In the genomic region with DNA sequence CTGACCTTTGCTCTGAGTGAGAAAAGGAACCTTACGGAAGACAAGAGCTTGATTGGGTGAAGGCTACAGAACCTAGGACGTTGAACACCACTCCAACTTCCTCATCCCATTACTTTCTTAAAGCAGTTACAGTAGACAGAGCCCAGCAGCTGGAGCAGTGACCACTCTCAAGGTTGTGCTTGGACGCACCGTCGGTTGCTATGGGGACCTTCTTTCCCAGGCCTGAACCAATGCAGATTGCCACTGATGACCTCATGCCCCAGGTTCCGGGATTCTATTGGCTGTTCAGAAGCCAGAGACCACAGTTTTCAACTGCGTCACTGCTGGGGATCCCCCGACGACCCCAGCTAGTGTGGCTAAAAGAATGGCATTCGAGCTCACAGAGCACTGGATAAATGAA, we compare ENCODE assay signal across 13 mouse cellular contexts. TPM values are rescaled to one million over a fixed set of nuclear protein-coding genes. Genes with fewer than 3 reads are reported as not detected.
DNase-seq lines count a peak whose midpoint lies in the region; ATAC-seq and TF ChIP-seq lines count a peak whose summit lies in the region.
"Had no signal": no experiment of that assay in that cellular context is flagged by ENCODE, and none has a peak within 500 bp of the region (broad histone marks: within the 10 kb centered on the region; RNA-seq: fewer than 3 reads in every experiment).

No protein-coding gene starts in this region.

- H3K4me3 ChIP-seq in kidney, embryonic 15.5 days (replicated peaks) = no peak overlapping the region
- no peak overlapping the region for H3K4me3 ChIP-seq in kidney, adult 2 months (ENCODE audit: insufficient read depth, low read depth, low read length)
- no peak overlapping the region for H3K4me3 ChIP-seq in embryonic facial prominence, embryonic 11.5 days (ENCODE audit: low read depth, low read length)
- no peak overlapping the region for H3K4me3 ChIP-seq in liver, embryonic 11.5 days (ENCODE audit: low read depth, low read length)
- H3K4me3 ChIP-seq: embryonic facial prominence, embryonic 13.5 days; heart, embryonic 12.5 days had no signal

- no peak for TF ChIP-seq POLR2A in kidney, adult 2 months (IDR thresholded peaks at IDR 0.05; ENCODE audit: low read depth, low read length)

- 0 out of 2 replicates have a peak, but pooled peaks have one; percentile 33 for ATAC-seq in kidney, embryonic 15.5 days (replicated peaks; ENCODE audit: low FRiP score)
- ATAC-seq in embryonic facial prominence, embryonic 11.5 days (replicated peaks; ENCODE audit: insufficient number of reproducible peaks, low FRiP score, low TSS enrichment, low read depth) = no peak
- no peak for ATAC-seq in megakaryocyte, adult 5-6 weeks (ENCODE audit: poor library complexity, severe bottlenecking)
- ATAC-seq in liver, embryonic 11.5 days (replicated peaks; ENCODE audit: low FRiP score) = no peak

- WGBS in kidney, embryonic 15.5 days = 22% methylated on average over 10 of the region's 10 CpGs
- WGBS in kidney, adult 2 months = 43% methylated on average over 10 of the region's 10 CpGs
- WGBS in embryonic facial prominence, embryonic 11.5 days = 22% methylated on average over 10 of the region's 10 CpGs
- 22% methylated on average over 10 of the region's 10 CpGs for WGBS in liver, embryonic 11.5 days

- H3K4me2 ChIP-seq in kidney, embryonic 15.5 days = no peak overlapping the region
- no peak overlapping the region for H3K4me2 ChIP-seq in embryonic facial prominence, embryonic 11.5 days (ENCODE audit: low read depth, low read length)
- H3K4me2 ChIP-seq in liver, embryonic 11.5 days = no peak overlapping the region
- H3K4me2 ChIP-seq: embryonic facial prominence, embryonic 13.5 days; heart, embryonic 12.5 days had no signal

- no peak for DNase-seq in kidney, adult 2 months
- DNase-seq in adrenal gland, adult 8-10 months = peak; percentile 55
- peak; percentile 51 for DNase-seq in embryonic facial prominence, embryonic 11.5 days (ENCODE audit: low spot score)
- peak; percentile 75 for DNase-seq in mesoderm, embryonic 11.5 days (ENCODE audit: low read depth, low spot score)
- DNase-seq in layer of hippocampus, adult 9-11 months = no peak
- no peak for DNase-seq in liver, embryonic 11.5 days (ENCODE audit: low spot score)
- DNase-seq: kidney, postnatal 25 days had no signal

- H3K9ac ChIP-seq in kidney, embryonic 15.5 days = no peak overlapping the region
- H3K9ac ChIP-seq in embryonic facial prominence, embryonic 11.5 days (replicated peaks; ENCODE audit: low read length) = no peak overlapping the region
- H3K9ac ChIP-seq in liver, embryonic 11.5 days (ENCODE audit: low read depth, low read length) = no peak overlapping the region
- H3K9ac ChIP-seq: embryonic facial prominence, embryonic 13.5 days; heart, embryonic 12.5 days; liver, embryonic 14.5 days had no signal

- no peak for TF ChIP-seq CTCF in kidney, adult 2 months (conservative IDR thresholded peaks at IDR 0.05; ENCODE audit: insufficient read depth, insufficient read length, low read depth, low read length)

- H3K27me3 ChIP-seq in kidney, embryonic 15.5 days = 0 out of 2 replicates have a peak, but pooled peaks cover 4% of the 10 kb centered on the region
- H3K27me3 ChIP-seq in kidney, adult 2 months (replicated peaks; ENCODE audit: control insufficient read depth, insufficient read depth, low read length) = no peaks in the 10 kb centered on the region
- H3K27me3 ChIP-seq in embryonic facial prominence, embryonic 11.5 days (ENCODE audit: control insufficient read depth, insufficient read depth, low read length) = no peaks in the 10 kb centered on the region
- H3K27me3 ChIP-seq in liver, embryonic 11.5 days (replicated peaks; ENCODE audit: control insufficient read depth, insufficient read depth, low read length) = peaks cover 39% of the 10 kb centered on the region

- H3K27ac ChIP-seq in kidney, embryonic 15.5 days = no peak overlapping the region
- H3K27ac ChIP-seq in kidney, adult 2 months (ENCODE audit: insufficient read depth, low read depth, low read length) = no peak overlapping the region
- no peak overlapping the region for H3K27ac ChIP-seq in embryonic facial prominence, embryonic 11.5 days (replicated peaks; ENCODE audit: low read depth, low read length)
- no peak overlapping the region for H3K27ac ChIP-seq in liver, embryonic 11.5 days (ENCODE audit: low read depth, low read length)
- H3K27ac ChIP-seq: embryonic facial prominence, embryonic 13.5 days; liver, embryonic 14.5 days had no signal

- H3K4me1 ChIP-seq in kidney, embryonic 15.5 days = peaks cover 62% of the 10 kb centered on the region
- H3K4me1 ChIP-seq in kidney, adult 2 months (ENCODE audit: control insufficient read depth, insufficient read depth, low read length) = no peaks in the 10 kb centered on the region
- peaks cover 6% of the 10 kb centered on the region for H3K4me1 ChIP-seq in embryonic facial prominence, embryonic 11.5 days (ENCODE audit: control insufficient read depth, insufficient read depth, low read length)
- no peaks in the 10 kb centered on the region for H3K4me1 ChIP-seq in liver, embryonic 11.5 days (replicated peaks; ENCODE audit: control insufficient read depth, insufficient read depth, low read length)

- peaks cover 30% of the 10 kb centered on the region for H3K36me3 ChIP-seq in kidney, embryonic 15.5 days
- no peaks in the 10 kb centered on the region for H3K36me3 ChIP-seq in kidney, adult 2 months (ENCODE audit: control insufficient read depth, insufficient read depth, low read length)
- peaks cover 11% of the 10 kb centered on the region for H3K36me3 ChIP-seq in embryonic facial prominence, embryonic 11.5 days (replicated peaks; ENCODE audit: control insufficient read depth, insufficient read depth, low read depth, low read length)
- H3K36me3 ChIP-seq in liver, embryonic 11.5 days (ENCODE audit: control insufficient read depth, insufficient read depth, low read length) = peaks cover 6% of the 10 kb centered on the region; the same call in 1 of the 2 replicates

- H3K9me3 ChIP-seq in kidney, embryonic 15.5 days (replicated peaks) = no peaks in the 10 kb centered on the region
- H3K9me3 ChIP-seq in embryonic facial prominence, embryonic 11.5 days (replicated peaks; ENCODE audit: control insufficient read depth, low read length) = no peaks in the 10 kb centered on the region
- no peaks in the 10 kb centered on the region for H3K9me3 ChIP-seq in liver, embryonic 11.5 days (ENCODE audit: control insufficient read depth, low read length)
- H3K9me3 ChIP-seq: embryonic facial prominence, embryonic 13.5 days; heart, embryonic 12.5 days had no signal

RNA-seq across cellular contexts. Expression of a gene that starts 6.9 kb away (rescaled TPM):
- polyA plus RNA-seq in kidney, embryonic 15.5 days (2015; fragmentation: Nextera tagmentation; extraction: Ambion mirVana) = 29.8 and 31.5 TPM in 2 replicates
- 8.2 and 10.4 TPM in 2 replicates for polyA plus RNA-seq in kidney, adult 2 months (2012; rRNA removed)
- total RNA-seq in adrenal gland, adult 8-10 months (2022) = 1 to 10 TPM; 1.1 to 3.5 (median 1.9) TPM
- 39.1 and 39.5 TPM in 2 replicates for polyA plus RNA-seq in embryonic facial prominence, embryonic 11.5 days (2014; fragmentation: Nextera tagmentation; extraction: Ambion mirVana)
- 0.16 and 0.33 TPM in 2 replicates for total RNA-seq in megakaryocyte, adult 5-6 weeks (2015)
- total RNA-seq in megakaryocyte, adult 5-6 weeks (2017) = not detected in 2 replicates
- polyA plus RNA-seq in liver, embryonic 11.5 days (2014; fragmentation: Nextera tagmentation; extraction: Ambion mirVana) = 6.5 and 6.9 TPM in 2 replicates
- total RNA-seq: neutrophil, adult 5-6 weeks had no signal

RNA-seq across cellular contexts. Expression of a gene that starts 8.2 kb away (rescaled TPM):
- 9.3 and 11.9 TPM in 2 replicates for polyA plus RNA-seq in kidney, embryonic 15.5 days (2015; fragmentation: Nextera tagmentation; extraction: Ambion mirVana)
- 2.4 and 4.2 TPM in 2 replicates for polyA plus RNA-seq in kidney, adult 2 months (2012; rRNA removed)
- total RNA-seq in adrenal gland, adult 8-10 months (2022) = 1 to 10 TPM in 1 of 4 experiments, under 1 TPM in 3; 0.15 to 1.5 (median 0.62) TPM
- polyA plus RNA-seq in embryonic facial prominence, embryonic 11.5 days (2014; fragmentation: Nextera tagmentation; extraction: Ambion mirVana) = 6.6 and 8.3 TPM in 2 replicates
- not detected in 2 replicates for total RNA-seq in megakaryocyte, adult 5-6 weeks (2015)
- total RNA-seq in megakaryocyte, adult 5-6 weeks (2017) = not detected in 2 replicates
- polyA plus RNA-seq in liver, embryonic 11.5 days (2014; fragmentation: Nextera tagmentation; extraction: Ambion mirVana) = 2.1 and 3.9 TPM in 2 replicates
- total RNA-seq: neutrophil, adult 5-6 weeks had no signal

RNA-seq across cellular contexts. Expression of a gene that starts 18.8 kb away (rescaled TPM):
- polyA plus RNA-seq in kidney, embryonic 15.5 days (2015; fragmentation: Nextera tagmentation; extraction: Ambion mirVana) = 73.4 and 84.3 TPM in 2 replicates
- polyA plus RNA-seq in kidney, adult 2 months (2012; rRNA removed) = 95.1 and 111 TPM in 2 replicates
- total RNA-seq in adrenal gland, adult 8-10 months (2022) = 10 to 100 TPM; 58.4 to 85.4 (median 71.3) TPM
- polyA plus RNA-seq in embryonic facial prominence, embryonic 11.5 days (2014; fragmentation: Nextera tagmentation; extraction: Ambion mirVana) = 17.8 and 17.9 TPM in 2 replicates
- 107 and 135 TPM in 2 replicates for total RNA-seq in megakaryocyte, adult 5-6 weeks (2015)
- 100 and 124 TPM in 2 replicates for total RNA-seq in megakaryocyte, adult 5-6 weeks (2017)
- 19.5 and 23.2 TPM in 2 replicates for polyA plus RNA-seq in liver, embryonic 11.5 days (2014; fragmentation: Nextera tagmentation; extraction: Ambion mirVana)

RNA-seq across cellular contexts. Expression of a gene that starts 30.8 kb away (rescaled TPM):
- 0.34 and 0.35 TPM in 2 replicates for polyA plus RNA-seq in kidney, embryonic 15.5 days (2015; fragmentation: Nextera tagmentation; extraction: Ambion mirVana)
- polyA plus RNA-seq in kidney, adult 2 months (2012; rRNA removed) = 0.38 and 0.41 TPM in 2 replicates
- under 1 TPM; 0.43 to 0.78 (median 0.46) TPM for total RNA-seq in adrenal gland, adult 8-10 months (2022)
- polyA plus RNA-seq in embryonic facial prominence, embryonic 11.5 days (2014; fragmentation: Nextera tagmentation; extraction: Ambion mirVana) = 0.32 TPM in 1 of 2 replicates, not detected in the other
- not detected in 2 replicates for total RNA-seq in megakaryocyte, adult 5-6 weeks (2015)
- not detected in 2 replicates for total RNA-seq in megakaryocyte, adult 5-6 weeks (2017)
- polyA plus RNA-seq in liver, embryonic 11.5 days (2014; fragmentation: Nextera tagmentation; extraction: Ambion mirVana) = 0.10 TPM in 1 of 2 replicates, not detected in the other
- total RNA-seq: neutrophil, adult 5-6 weeks had no signal
- polyA plus RNA-seq: heart, embryonic 12.5 days had no signal

RNA-seq across cellular contexts. Expression of a gene that starts 34.1 kb away (rescaled TPM):
- 1.9 and 2.5 TPM in 2 replicates for polyA plus RNA-seq in kidney, embryonic 15.5 days (2015; fragmentation: Nextera tagmentation; extraction: Ambion mirVana)
- polyA plus RNA-seq in kidney, adult 2 months (2012; rRNA removed) = 1.8 and 2.2 TPM in 2 replicates
- 1 to 10 TPM in 2 of 4 experiments, under 1 TPM in 2; 0.20 to 2.2 (median 0.97) TPM for total RNA-seq in adrenal gland, adult 8-10 months (2022)
- polyA plus RNA-seq in embryonic facial prominence, embryonic 11.5 days (2014; fragmentation: Nextera tagmentation; extraction: Ambion mirVana) = 0.21 TPM in 1 of 2 replicates, not detected in the other
- 0.14 TPM in 1 of 2 replicates, not detected in the other for total RNA-seq in megakaryocyte, adult 5-6 weeks (2015)
- total RNA-seq in megakaryocyte, adult 5-6 weeks (2017) = not detected in 2 replicates
- not detected in 2 replicates for polyA plus RNA-seq in liver, embryonic 11.5 days (2014; fragmentation: Nextera tagmentation; extraction: Ambion mirVana)
- total RNA-seq: neutrophil, adult 5-6 weeks had no signal

Comparison
In these comparisons a context has a peak if more than half of its experiments do, and no peak if none do; other contexts are left out.
1. DNase-seq: peak in adrenal gland, adult 8-10 months (single experiment), embryonic facial prominence, embryonic 11.5 days (single experiment) and mesoderm, embryonic 11.5 days (single experiment); none in kidney, adult 2 months (single experiment), layer of hippocampus, adult 9-11 months (single experiment) and liver, embryonic 11.5 days (single experiment).